Mouse (Mus musculus) brain, embryonic 14.5 days (tissue): ENCODE results near the gene Srsf11.

ENCODE experiments used
- CTCF ChIP-seq: fragments of 200-500 bp; IDR thresholded peaks from 2 replicates; pipeline ENCODE4 v1.5.1; 2012; ENCODE audit warnings: inconsistent platforms, mild to moderate bottlenecking, moderate library complexity, borderline replicate concordance; ENCODE audit not compliant: insufficient read depth, insufficient read length; ENCODE audit errors: extremely low read depth
- POLR2A ChIP-seq: fragments of 200-500 bp; IDR thresholded peaks from 2 replicates; pipeline ENCODE4 v1.6.1; 2012; ENCODE audit warnings: mild to moderate bottlenecking, inconsistent platforms, borderline replicate concordance; ENCODE audit not compliant: poor library complexity, insufficient read depth, insufficient read length, severe bottlenecking; ENCODE audit errors: extremely low read depth

GRCm38 (mm10) chr3:158038106-158038505 is 1.7 kb upstream of the Srsf11 start:
- TF ChIP-seq CTCF = no peak
- TF ChIP-seq POLR2A = no peak
